In the genomic region with DNA sequence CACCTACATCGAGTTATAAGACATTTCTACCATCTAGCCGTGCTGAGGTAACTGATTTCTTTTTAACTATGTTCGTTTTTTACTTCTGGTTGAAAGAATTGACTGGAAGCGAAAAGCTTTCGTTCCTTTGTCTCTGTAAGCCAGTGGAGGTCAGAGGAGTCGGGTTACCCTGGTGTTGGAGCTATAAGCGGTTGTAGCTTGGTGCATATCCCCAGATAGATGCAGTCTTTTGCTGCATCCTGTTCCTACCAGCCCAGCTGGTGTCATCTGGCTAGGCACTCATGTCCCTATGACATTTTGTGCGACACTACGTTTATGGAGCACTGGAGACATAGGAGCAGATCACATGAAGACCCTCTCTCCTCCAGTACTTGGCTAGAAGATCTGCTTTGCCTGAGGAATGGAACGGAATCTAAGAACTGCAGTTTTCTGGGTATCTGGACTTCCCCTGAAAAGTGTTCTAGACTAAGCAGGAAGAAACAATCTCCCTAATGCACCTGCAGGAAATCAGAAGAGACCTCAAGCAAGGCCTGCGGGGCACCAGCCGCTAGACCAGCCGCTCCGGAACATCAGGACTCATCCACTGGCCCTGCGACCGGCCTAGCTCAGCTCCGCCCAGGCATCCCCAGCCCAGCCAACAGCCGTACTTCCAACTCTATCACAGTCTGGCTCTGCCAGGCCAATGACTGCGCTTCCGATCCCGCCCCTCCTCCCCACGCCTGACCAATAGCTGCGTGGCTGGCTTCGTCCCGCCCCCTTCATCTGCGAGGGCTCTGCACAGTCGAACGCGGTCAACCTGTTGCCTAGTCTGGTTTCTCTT, we compare ENCODE assay signal across 7 mouse cellular contexts. TPM values are rescaled to one million over a fixed set of nuclear protein-coding genes. Genes with fewer than 3 reads are reported as not detected.
DNase-seq lines count a peak whose midpoint lies in the region; ATAC-seq lines count a peak whose summit lies in the region.

A gene (plus strand): TSS at position 757 of the 820 bp plus-strand sequence.

- H3K4me1 ChIP-seq in embryonic facial prominence, embryonic 12.5 days = peaks cover 23% of the 10 kb centered on the region
- H3K4me1 ChIP-seq in limb, embryonic 11.5 days (ENCODE audit: control insufficient read depth, insufficient read depth, low read length) = peaks cover 2% of the 10 kb centered on the region
- peaks cover 10% of the 10 kb centered on the region; the same call in 1 of the 2 replicates for H3K4me1 ChIP-seq in midbrain, embryonic 14.5 days (ENCODE audit: control insufficient read depth, insufficient read depth, low read length)

- peak within 1 kb of the TSS; percentile 57 for H3K4me3 ChIP-seq in embryonic facial prominence, embryonic 12.5 days
- H3K4me3 ChIP-seq in limb, embryonic 11.5 days (ENCODE audit: low read depth, low read length) = peak within 1 kb of the TSS; percentile 58
- peak within 1 kb of the TSS; percentile 44 for H3K4me3 ChIP-seq in midbrain, embryonic 14.5 days (replicated peaks; ENCODE audit: low read depth, low read length)

- DNase-seq in adrenal gland, postnatal 25 days = peak; percentile 96
- DNase-seq in heart, adult 11 months = peak; percentile 100
- DNase-seq in kidney, adult 18-20 months = peak; percentile 96
- DNase-seq in limb, embryonic 11.5 days (ENCODE audit: low spot score) = peak; percentile 96
- DNase-seq in midbrain, embryonic 14.5 days = peak; percentile 96
- peak; percentile 92 to 93 for DNase-seq in spleen, adult 18-20 months

- WGBS in embryonic facial prominence, embryonic 12.5 days = 10% methylated on average over 29 of the region's 29 CpGs
- 12% methylated on average over 29 of the region's 29 CpGs for WGBS in limb, embryonic 11.5 days
- 7% methylated on average over 29 of the region's 29 CpGs for WGBS in midbrain, embryonic 14.5 days

- H3K4me2 ChIP-seq in embryonic facial prominence, embryonic 12.5 days (replicated peaks) = peak within 1 kb of the TSS; percentile 72
- peak within 1 kb of the TSS; percentile 62 for H3K4me2 ChIP-seq in limb, embryonic 11.5 days (ENCODE audit: low read depth, severe bottlenecking)
- peak within 1 kb of the TSS; percentile 76 for H3K4me2 ChIP-seq in midbrain, embryonic 14.5 days (ENCODE audit: low read length)

- peak; percentile 100 for ATAC-seq in embryonic facial prominence, embryonic 12.5 days (ENCODE audit: insufficient number of reproducible peaks, insufficient read depth, low FRiP score, low TSS enrichment)
- ATAC-seq in limb, embryonic 11.5 days (ENCODE audit: insufficient number of reproducible peaks, low FRiP score, low TSS enrichment, low read depth) = peak; percentile 100
- peak; percentile 100 for ATAC-seq in midbrain, embryonic 14.5 days (ENCODE audit: low FRiP score, low TSS enrichment)

- peak within 1 kb of the TSS; percentile 66 for H3K27ac ChIP-seq in embryonic facial prominence, embryonic 12.5 days
- H3K27ac ChIP-seq in limb, embryonic 11.5 days (replicated peaks; ENCODE audit: low read depth, low read length) = 0 out of 2 replicates have a peak within 1 kb of the TSS, but pooled peaks have one; percentile 1
- H3K27ac ChIP-seq in midbrain, embryonic 14.5 days (replicated peaks; ENCODE audit: low read depth, low read length) = no peak within 1 kb of the TSS

- peak within 1 kb of the TSS; percentile 77 for H3K9ac ChIP-seq in embryonic facial prominence, embryonic 12.5 days
- H3K9ac ChIP-seq in limb, embryonic 11.5 days (ENCODE audit: low read length) = peak within 1 kb of the TSS; percentile 68
- peak within 1 kb of the TSS; percentile 45 for H3K9ac ChIP-seq in midbrain, embryonic 14.5 days (replicated peaks; ENCODE audit: low read length)

- H3K36me3 ChIP-seq in embryonic facial prominence, embryonic 12.5 days = no peaks in the 10 kb centered on the region
- H3K36me3 ChIP-seq in limb, embryonic 11.5 days (ENCODE audit: control insufficient read depth, insufficient read depth, low read length) = no peaks in the 10 kb centered on the region
- H3K36me3 ChIP-seq in midbrain, embryonic 14.5 days (ENCODE audit: control insufficient read depth, insufficient read depth, low read length) = no peaks in the 10 kb centered on the region

- H3K27me3 ChIP-seq in embryonic facial prominence, embryonic 12.5 days = no peaks in the 10 kb centered on the region
- H3K27me3 ChIP-seq in limb, embryonic 11.5 days (ENCODE audit: control insufficient read depth, insufficient read depth, low read length) = no peaks in the 10 kb centered on the region
- no peaks in the 10 kb centered on the region for H3K27me3 ChIP-seq in midbrain, embryonic 14.5 days (ENCODE audit: control insufficient read depth, insufficient read depth, low read length)

- H3K9me3 ChIP-seq in embryonic facial prominence, embryonic 12.5 days = no peaks in the 10 kb centered on the region
- no peaks in the 10 kb centered on the region for H3K9me3 ChIP-seq in limb, embryonic 11.5 days (ENCODE audit: control insufficient read depth, low read length)
- H3K9me3 ChIP-seq in midbrain, embryonic 14.5 days (ENCODE audit: control insufficient read depth, low read length) = no peaks in the 10 kb centered on the region

RNA-seq across cellular contexts. Expression of the gene that starts here (rescaled TPM):
- total RNA-seq in adrenal gland, postnatal 25 days (2021) = 44.2 and 45.9 TPM in 2 replicates
- polyA plus RNA-seq in embryonic facial prominence, embryonic 12.5 days (2016; fragmentation: Nextera tagmentation; extraction: Ambion mirVana) = 16.3 and 18.1 TPM in 2 replicates
- polyA plus RNA-seq in limb, embryonic 11.5 days (2014; fragmentation: Nextera tagmentation; extraction: Ambion mirVana) = 17.1 and 17.9 TPM in 2 replicates
- polyA plus RNA-seq in midbrain, embryonic 14.5 days (2014; fragmentation: Nextera tagmentation; extraction: Ambion mirVana) = 3.8 and 6.8 TPM in 2 replicates
